In genomic region chr5:130136597-130136996, GRCm38 (mm10) we compare ENCODE assay signal across 25 mouse cellular contexts.
"Had no signal": no experiment of that assay in that cellular context is flagged by ENCODE, and none has a peak within 500 bp of the region (broad histone marks: within the 10 kb centered on the region; RNA-seq: fewer than 3 reads in every experiment).

No protein-coding gene starts in this region.

- H3K27me3 ChIP-seq: hindbrain, embryonic 13.5 days; hindbrain, embryonic 15.5 days; kidney, embryonic 15.5 days; limb, embryonic 13.5 days; limb, embryonic 15.5 days had no signal

- H3K4me2 ChIP-seq: heart, embryonic 11.5 days; heart, embryonic 13.5 days; heart, embryonic 15.5 days; hindbrain, embryonic 13.5 days; hindbrain, embryonic 15.5 days; kidney, embryonic 15.5 days; limb, embryonic 13.5 days; limb, embryonic 15.5 days had no signal

- H3K9me3 ChIP-seq: heart, embryonic 13.5 days; heart, embryonic 15.5 days; hindbrain, embryonic 13.5 days; hindbrain, embryonic 15.5 days; kidney, embryonic 15.5 days; limb, embryonic 13.5 days; limb, embryonic 15.5 days had no signal

- H3K27ac ChIP-seq: heart, adult 2 months; heart, embryonic 13.5 days; heart, embryonic 15.5 days; hindbrain, embryonic 13.5 days; hindbrain, embryonic 15.5 days; hindbrain, postnatal 0 days; kidney, embryonic 15.5 days; kidney, postnatal 0 days; limb, embryonic 13.5 days; limb, embryonic 15.5 days had no signal

- H3K9ac ChIP-seq: forebrain, postnatal 0 days; heart, embryonic 13.5 days; heart, embryonic 15.5 days; hindbrain, embryonic 13.5 days; hindbrain, embryonic 15.5 days; kidney, embryonic 15.5 days; limb, embryonic 13.5 days; limb, embryonic 15.5 days had no signal

- H3K36me3 ChIP-seq: heart, embryonic 15.5 days had no signal

- H3K4me3 ChIP-seq: heart, adult 2 months; heart, embryonic 13.5 days; heart, embryonic 15.5 days; hindbrain, embryonic 13.5 days; hindbrain, embryonic 15.5 days; kidney, embryonic 15.5 days; limb, embryonic 13.5 days; limb, embryonic 15.5 days had no signal

- ATAC-seq: forebrain, postnatal 0 days; hindbrain, postnatal 0 days; intestine, embryonic 16.5 days had no signal

- H3K4me1 ChIP-seq: heart, embryonic 13.5 days; heart, embryonic 15.5 days; hindbrain, embryonic 13.5 days; hindbrain, embryonic 15.5 days; kidney, embryonic 15.5 days; limb, embryonic 13.5 days had no signal

- DNase-seq: forebrain, postnatal 0 days; gastrocnemius, postnatal 14 days; gastrocnemius, postnatal 36 days; heart, adult 2 months; heart, postnatal 14 days; heart, postnatal 36 days; kidney, adult 11 months; kidney, adult 2 months; kidney, adult 9 months; kidney, postnatal 14 days; kidney, postnatal 36 days; layer of hippocampus, adult 9-11 months; layer of hippocampus, postnatal 36 days; left cerebral cortex, postnatal 4 days had no signal
